Mouse (Mus musculus): ENCODE measurements around the gene Ptcd1. TPM values are rescaled to one million over a fixed set of nuclear protein-coding genes. Genes with fewer than 3 reads are reported as not detected.

Gene Ptcd1
- polyA plus RNA-seq, 1 experiment from 2014 or later = 15.0 TPM

- WGBS = 85% methylated on average over 5 of the region's 5 CpGs
- Histone ChIP-seq H3K4me1 (peaks cover 35% of the 10 kb centered on the region), H3K9me3 (no peaks in the 10 kb centered on the region), H3K27ac (no peak overlapping the region), H3K27me3 (ENCODE audit: insufficient read depth, poor library complexity, severe bottlenecking) (no peaks in the 10 kb centered on the region), H3K36me3 (peaks cover 23% of the 10 kb centered on the region), H3K4me3 (no peak overlapping the region)
- no peak for DNase-seq (ENCODE audit: low spot score)
These were observed 48.4 kb downstream of the Ptcd1 start for GRCm38 (mm10) chr5:145118461-145118860.

- Histone ChIP-seq H3K27ac (no peak overlapping the region), H3K4me3 (no peak overlapping the region), H3K9me3 (no peaks in the 10 kb centered on the region), H3K27me3 (ENCODE audit: insufficient read depth, poor library complexity, severe bottlenecking) (no peaks in the 10 kb centered on the region), H3K4me1 (peaks cover 35% of the 10 kb centered on the region), H3K36me3 (peaks cover 19% of the 10 kb centered on the region)
- WGBS = 54% methylated on average over 6 of the region's 6 CpGs
- DNase-seq (ENCODE audit: low spot score) = no peak
These were observed 48.9 kb downstream of the Ptcd1 start for GRCm38 (mm10) chr5:145118005-145118404.

- 40% methylated on average over 10 of the region's 10 CpGs for WGBS
- peaks cover 9% of the 10 kb centered on the region for H3K36me3 ChIP-seq
- no peak for DNase-seq (ENCODE audit: low spot score)
- no peaks in the 10 kb centered on the region for H3K9me3 ChIP-seq
- no peak overlapping the region for H3K4me3 ChIP-seq
- H3K27me3 ChIP-seq (ENCODE audit: insufficient read depth, poor library complexity, severe bottlenecking) = no peaks in the 10 kb centered on the region
- H3K4me1 ChIP-seq = peaks cover 31% of the 10 kb centered on the region
- H3K27ac ChIP-seq = no peak overlapping the region
These were observed 50.0 kb downstream of the Ptcd1 start for GRCm38 (mm10) chr5:145116916-145117315.

- Histone ChIP-seq H3K4me3 (no peak overlapping the region), H3K27me3 (ENCODE audit: insufficient read depth, poor library complexity, severe bottlenecking) (no peaks in the 10 kb centered on the region), H3K4me1 (peaks cover 25% of the 10 kb centered on the region), H3K36me3 (peaks cover 9% of the 10 kb centered on the region), H3K9me3 (no peaks in the 10 kb centered on the region), H3K27ac (peak overlapping the region; percentile 59; the same call in 1 of the 2 replicates)
- 50% methylated on average over 4 of the region's 4 CpGs for WGBS
- no peak for DNase-seq (ENCODE audit: low spot score)
These were observed 50.6 kb downstream of the Ptcd1 start for GRCm38 (mm10) chr5:145116316-145116715.

GRCm38 (mm10) chr5:145115736-145116135 is 51.2 kb downstream of the Ptcd1 start:
- Histone ChIP-seq H3K27ac (peak overlapping the region; percentile 59; the same call in 1 of the 2 replicates), H3K4me3 (no peak overlapping the region), H3K4me1 (peaks cover 19% of the 10 kb centered on the region), H3K27me3 (ENCODE audit: insufficient read depth, poor library complexity, severe bottlenecking) (no peaks in the 10 kb centered on the region), H3K9me3 (no peaks in the 10 kb centered on the region), H3K36me3 (peaks cover 13% of the 10 kb centered on the region)
- 95% methylated on average over 5 of the region's 5 CpGs for WGBS
- no peak for DNase-seq (ENCODE audit: low spot score)

GRCm38 (mm10) chr5:145114606-145115473 is 52.1 kb downstream of the Ptcd1 start:
- no peaks in the 10 kb centered on the region for H3K9me3 ChIP-seq
- WGBS = 14% methylated on average over 40 of the region's 40 CpGs
- peak overlapping the region; percentile 88 for H3K27ac ChIP-seq
- H3K4me1 ChIP-seq = peaks cover 17% of the 10 kb centered on the region
- H3K27me3 ChIP-seq (ENCODE audit: insufficient read depth, poor library complexity, severe bottlenecking) = no peaks in the 10 kb centered on the region
- peak overlapping the region; percentile 83 for H3K4me3 ChIP-seq
- H3K36me3 ChIP-seq = peaks cover 22% of the 10 kb centered on the region
- DNase-seq (ENCODE audit: low spot score) = no peak

GRCm38 (mm10) chr5:145114071-145114605 is 52.8 kb downstream of the Ptcd1 start, which contains the start of gene Arpc1b:
Gene Arpc1b (plus strand): TSS chr5:145114215.
- no peaks in the 10 kb centered on the region for H3K9me3 ChIP-seq
- peaks cover 20% of the 10 kb centered on the region for H3K4me1 ChIP-seq
- no peaks in the 10 kb centered on the region for H3K27me3 ChIP-seq (ENCODE audit: insufficient read depth, poor library complexity, severe bottlenecking)
- H3K27ac ChIP-seq = peak within 1 kb of the TSS; percentile 88
- WGBS = under 1% methylated on average over 53 of the region's 53 CpGs
- peaks cover 23% of the 10 kb centered on the region for H3K36me3 ChIP-seq
- DNase-seq (ENCODE audit: low spot score) = peak; percentile 80
- H3K4me3 ChIP-seq = peak within 1 kb of the TSS; percentile 83

- Histone ChIP-seq H3K27me3 (ENCODE audit: insufficient read depth, poor library complexity, severe bottlenecking) (no peaks in the 10 kb centered on the region), H3K9me3 (no peaks in the 10 kb centered on the region), H3K36me3 (peaks cover 26% of the 10 kb centered on the region), H3K27ac (peak overlapping the region; percentile 88), H3K4me1 (peaks cover 20% of the 10 kb centered on the region), H3K4me3 (peak overlapping the region; percentile 83)
- no peak for DNase-seq (ENCODE audit: low spot score)
- 42% methylated on average over 2 of the region's 2 CpGs for WGBS
These were observed 53.5 kb downstream of the Ptcd1 start for GRCm38 (mm10) chr5:145113416-145113815.

GRCm38 (mm10) chr5:145112566-145112965 is 54.3 kb downstream of the Ptcd1 start:
- WGBS = 87% methylated on average over 8 of the region's 8 CpGs
- no peaks in the 10 kb centered on the region for H3K9me3 ChIP-seq
- peaks cover 34% of the 10 kb centered on the region for H3K36me3 ChIP-seq
- H3K27me3 ChIP-seq (ENCODE audit: insufficient read depth, poor library complexity, severe bottlenecking) = no peaks in the 10 kb centered on the region
- H3K4me3 ChIP-seq = no peak overlapping the region
- no peak for DNase-seq (ENCODE audit: low spot score)
- H3K4me1 ChIP-seq = peaks cover 20% of the 10 kb centered on the region
- no peak overlapping the region for H3K27ac ChIP-seq

GRCm38 (mm10) chr5:145110401-145110800 is 56.5 kb downstream of the Ptcd1 start:
- Histone ChIP-seq H3K4me3 (no peak overlapping the region), H3K27me3 (ENCODE audit: insufficient read depth, poor library complexity, severe bottlenecking) (no peaks in the 10 kb centered on the region), H3K36me3 (peaks cover 55% of the 10 kb centered on the region), H3K4me1 (peaks cover 17% of the 10 kb centered on the region), H3K9me3 (no peaks in the 10 kb centered on the region), H3K27ac (no peak overlapping the region)
- 84% methylated on average over 6 of the region's 6 CpGs for WGBS
- DNase-seq (ENCODE audit: low spot score) = no peak

GRCm38 (mm10) chr5:145105694-145106275 is 61.1 kb downstream of the Ptcd1 start:
- Histone ChIP-seq H3K36me3 (peaks cover 97% of the 10 kb centered on the region), H3K27me3 (ENCODE audit: insufficient read depth, poor library complexity, severe bottlenecking) (no peaks in the 10 kb centered on the region), H3K4me3 (no peak overlapping the region), H3K4me1 (peaks cover 6% of the 10 kb centered on the region; the same call in 1 of the 2 replicates), H3K27ac (no peak overlapping the region), H3K9me3 (no peaks in the 10 kb centered on the region)
- WGBS = 88% methylated on average over 9 of the region's 9 CpGs
- DNase-seq (ENCODE audit: low spot score) = no peak

- Histone ChIP-seq H3K4me3 (no peak overlapping the region), H3K4me1 (no peaks in the 10 kb centered on the region), H3K27me3 (ENCODE audit: insufficient read depth, poor library complexity, severe bottlenecking) (no peaks in the 10 kb centered on the region), H3K9me3 (no peaks in the 10 kb centered on the region), H3K27ac (no peak overlapping the region), H3K36me3 (peaks cover 97% of the 10 kb centered on the region)
- DNase-seq (ENCODE audit: low spot score) = no peak
- WGBS = 84% methylated on average over 9 of the region's 9 CpGs
These were observed 62.6 kb downstream of the Ptcd1 start for GRCm38 (mm10) chr5:145104328-145104727.

- H3K36me3 ChIP-seq = peaks cover 97% of the 10 kb centered on the region
- DNase-seq (ENCODE audit: low spot score) = no peak
- H3K27ac ChIP-seq = no peak overlapping the region
- H3K4me3 ChIP-seq = no peak overlapping the region
- no peaks in the 10 kb centered on the region for H3K27me3 ChIP-seq (ENCODE audit: insufficient read depth, poor library complexity, severe bottlenecking)
- H3K9me3 ChIP-seq = no peaks in the 10 kb centered on the region
- 71% methylated on average over 4 of the region's 4 CpGs for WGBS
- no peaks in the 10 kb centered on the region for H3K4me1 ChIP-seq
These were observed 64.2 kb downstream of the Ptcd1 start for GRCm38 (mm10) chr5:145102706-145103105.
